Mouse (Mus musculus) midbrain, embryonic 16.5 days (tissue): Measurements from ENCODE around the gene Fh1. TPM values are rescaled to one million over a fixed set of nuclear protein-coding genes. Genes with fewer than 3 reads are reported as not detected.

Source experiments
- ATAC-seq: fragments of 200-750 bp; cut with Nextera tagmentation; 2 replicates; pipeline ENCODE4 v1.8.0; 2017; ENCODE audit warnings: moderate TSS enrichment
- H3K27ac ChIP-seq: fragments of 300-500 bp; sonication (generic); 2 replicates; pipeline ENCODE4 v1.5.1; 2014; ENCODE audit warnings: mild to moderate bottlenecking, low read length, mixed read lengths
- H3K27me3 ChIP-seq: fragments of 300-500 bp; sonication (generic); 2 replicates; pipeline ENCODE4 v1.6.1; 2014; ENCODE audit warnings: low read depth, low read length, mixed read lengths; ENCODE audit not compliant: control insufficient read depth, insufficient read depth
- H3K36me3 ChIP-seq: fragments of 300-500 bp; sonication (generic); 2 replicates; pipeline ENCODE4 v1.6.1; 2014; ENCODE audit warnings: mild to moderate bottlenecking, low read length, moderate library complexity, mixed read lengths; ENCODE audit not compliant: control insufficient read depth, insufficient read depth
- H3K4me1 ChIP-seq: fragments of 300-500 bp; sonication (generic); 2 replicates; pipeline ENCODE4 v1.6.1; 2014; ENCODE audit warnings: mild to moderate bottlenecking, low read length, mixed read lengths; ENCODE audit not compliant: control insufficient read depth, insufficient read depth
- H3K4me2 ChIP-seq: fragments of 300-500 bp; sonication (generic); 2 replicates; pipeline ENCODE4 v1.6.1; 2014; ENCODE audit warnings: mild to moderate bottlenecking, low read length, mixed read lengths
- H3K4me3 ChIP-seq: fragments of 300-500 bp; sonication (generic); 2 replicates; pipeline ENCODE4 v1.5.1; 2014; ENCODE audit warnings: low read depth, mild to moderate bottlenecking, low read length, moderate library complexity, mixed read lengths
- H3K9ac ChIP-seq: fragments of 300-500 bp; sonication (generic); 2 replicates; pipeline ENCODE4 v1.6.1; 2014; ENCODE audit warnings: low read depth, low read length, mixed read lengths
- H3K9me3 ChIP-seq: fragments of 300-500 bp; sonication (generic); replicated peaks from 2 replicates; pipeline ENCODE4 v1.6.1; 2014; ENCODE audit warnings: mild to moderate bottlenecking, low read length, mixed read lengths; ENCODE audit not compliant: control insufficient read depth, poor library complexity, severe bottlenecking
- WGBS: fragments of 180-500 bp; shearing (Covaris S2); extraction: QIAGEN DNeasy Blood & Tissue Kit; methylation state at CpG from one replicate; pipeline ENCODE4 v1.1.7; 2014; 5-methylcytosine and 5-hydroxymethylcytosine counted together
- polyA plus RNA-seq: library from polyadenylated mRNA; unstranded; fragments of >200 nt; fragmentation: Nextera tagmentation; extraction: Ambion mirVana; gene quantifications from 2 replicates; pipeline ENCODE4 v1.2.1, GENCODE M21; 2015

Fh1 gene
- polyA plus RNA-seq, result 88.9 and 91.9 TPM in 2 replicates

DNA sequence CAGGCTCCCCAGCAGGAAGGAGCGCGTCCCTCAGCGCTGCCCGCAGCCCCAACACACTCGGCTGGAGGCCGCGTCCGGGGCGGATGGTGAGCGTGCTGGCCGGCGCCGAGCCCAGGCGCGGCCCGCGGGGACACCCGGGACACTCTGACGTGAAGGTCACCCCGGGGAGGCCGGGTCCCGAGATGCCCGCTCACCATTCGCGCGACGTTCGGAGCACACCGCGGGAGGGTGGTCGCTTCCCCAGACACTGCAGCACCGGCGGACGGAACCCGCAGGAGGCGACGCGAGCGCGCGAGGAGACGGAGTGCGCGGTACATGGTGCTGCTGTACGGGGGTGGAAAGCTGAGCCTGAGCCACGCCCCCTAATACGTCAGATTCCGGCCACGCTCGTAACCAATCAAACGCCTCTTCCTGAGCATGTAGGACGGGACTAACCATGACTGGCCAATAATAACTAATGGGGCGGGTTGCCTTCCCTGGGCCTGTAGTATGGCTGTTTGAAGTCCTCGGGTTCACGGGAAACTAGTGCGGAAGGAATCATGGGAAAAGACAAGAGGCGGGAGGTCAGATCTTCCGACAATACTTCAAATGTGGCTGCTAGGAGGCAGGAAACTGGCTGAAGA, at the start of gene Fh1:
Gene Fh1 (minus strand): TSS at position 379 of the 623 bp plus-strand sequence.
- Histone ChIP-seq H3K36me3 (no peaks in the 10 kb centered on the region), H3K9ac (peak within 1 kb of the TSS; percentile 81), H3K4me2 (peak within 1 kb of the TSS; percentile 90), H3K4me1 (peaks cover 14% of the 10 kb centered on the region), H3K27ac (peak within 1 kb of the TSS; percentile 79), H3K9me3 (no peaks in the 10 kb centered on the region), H3K4me3 (peak within 1 kb of the TSS; percentile 58), H3K27me3 (no peaks in the 10 kb centered on the region)
- WGBS, result under 1% methylated on average over 56 of the region's 58 CpGs
- ATAC-seq, result peak; percentile 100

DNA sequence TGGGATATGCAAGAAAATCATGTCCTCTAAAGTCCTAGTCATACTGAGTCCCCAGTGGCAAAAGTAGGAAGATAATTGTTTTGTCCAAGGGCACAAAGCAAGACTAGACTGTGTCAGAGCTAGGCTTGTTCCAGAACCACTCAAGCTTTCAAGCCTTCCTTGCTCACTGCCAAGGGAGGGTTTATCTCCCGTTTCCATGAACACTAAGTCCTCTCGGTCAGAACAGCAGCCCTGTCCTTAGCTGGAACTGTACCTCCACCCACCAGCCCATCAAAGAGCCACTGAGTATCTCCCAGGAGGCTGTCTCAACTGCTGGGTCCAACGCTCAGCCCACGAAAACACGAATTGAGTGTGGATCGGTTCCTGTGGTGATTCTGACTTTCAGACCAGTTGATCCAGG, 49.7 kb upstream of the Fh1 start:
- no peak for ATAC-seq
- H3K4me2 ChIP-seq, result no peak overlapping the region
- H3K4me1 ChIP-seq, result no peaks in the 10 kb centered on the region
- 84% methylated on average over 6 of the region's 6 CpGs for WGBS
- H3K27ac ChIP-seq, result no peak overlapping the region
- no peaks in the 10 kb centered on the region for H3K27me3 ChIP-seq
- H3K4me3 ChIP-seq, result no peak overlapping the region
- H3K36me3 ChIP-seq, result no peaks in the 10 kb centered on the region
- no peak overlapping the region for H3K9ac ChIP-seq
- H3K9me3 ChIP-seq, result no peaks in the 10 kb centered on the region

DNA sequence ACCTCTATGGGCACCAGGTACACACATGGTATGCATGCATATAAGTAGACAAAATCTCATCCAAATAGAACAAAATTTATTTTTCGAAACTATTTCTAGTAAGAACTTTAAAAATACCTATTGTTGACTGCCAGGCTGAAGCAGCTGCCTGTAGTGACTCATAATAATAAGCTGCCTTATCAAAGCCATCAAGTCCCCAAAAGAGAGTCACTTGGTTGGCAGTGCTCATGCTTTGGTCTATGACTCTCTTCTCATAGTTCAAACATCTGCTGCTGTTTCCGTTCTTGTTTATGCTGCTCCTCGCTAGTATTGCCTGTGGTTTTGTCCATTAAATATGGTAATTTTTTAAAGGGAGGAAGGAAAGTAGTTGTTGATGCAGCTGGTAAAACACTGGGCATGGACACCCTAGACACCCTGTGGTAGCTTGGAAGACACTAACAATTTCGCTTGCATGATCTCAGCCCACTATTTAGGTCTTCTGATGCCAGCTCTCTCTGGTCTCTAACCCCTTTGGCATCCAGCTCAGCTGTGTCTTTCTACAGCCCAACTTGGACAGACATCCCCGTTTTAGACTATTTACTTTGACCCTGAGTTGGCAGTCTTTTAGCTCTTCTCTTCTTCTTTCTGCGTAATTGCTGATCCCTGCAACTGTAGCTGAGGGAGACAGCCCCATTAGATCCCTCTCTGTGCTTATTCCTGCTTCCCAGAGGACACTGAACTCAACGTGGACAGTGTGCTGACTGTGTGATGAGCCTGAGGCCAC, 48.3 kb upstream of the Fh1 start:
- WGBS, result 88% methylated on average over 7 of the region's 7 CpGs
- no peak overlapping the region for H3K4me3 ChIP-seq
- no peak overlapping the region for H3K4me2 ChIP-seq
- no peak for ATAC-seq
- H3K9me3 ChIP-seq, result no peaks in the 10 kb centered on the region
- H3K27me3 ChIP-seq, result no peaks in the 10 kb centered on the region
- H3K36me3 ChIP-seq, result no peaks in the 10 kb centered on the region
- no peaks in the 10 kb centered on the region for H3K4me1 ChIP-seq
- no peak overlapping the region for H3K27ac ChIP-seq
- no peak overlapping the region for H3K9ac ChIP-seq

DNA sequence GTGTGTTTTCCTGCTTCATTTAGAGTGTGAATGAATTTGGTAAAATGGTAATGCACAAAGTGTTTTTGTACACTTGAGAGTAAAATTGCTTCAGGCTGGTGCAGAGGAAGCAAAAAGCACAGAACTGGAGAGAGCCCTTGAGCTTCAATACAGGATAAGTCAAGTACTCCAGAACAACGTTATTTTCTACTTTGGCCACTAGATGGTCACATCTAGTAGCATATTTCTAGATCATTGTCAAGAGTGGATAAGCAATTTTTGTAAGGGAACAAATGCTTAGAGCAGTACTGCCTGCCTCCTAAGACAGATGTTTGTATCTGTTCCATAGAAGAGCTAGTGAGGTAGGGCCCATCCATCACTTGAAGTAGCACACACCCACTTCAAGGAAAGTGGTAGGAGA, 46.2 kb upstream of the Fh1 start:
- no peaks in the 10 kb centered on the region for H3K4me1 ChIP-seq
- no peak overlapping the region for H3K4me2 ChIP-seq
- H3K27me3 ChIP-seq, result no peaks in the 10 kb centered on the region
- H3K27ac ChIP-seq, result no peak overlapping the region
- no peak overlapping the region for H3K9ac ChIP-seq
- WGBS, result 28% methylated on average over 1 of the region's 1 CpGs
- H3K9me3 ChIP-seq, result no peaks in the 10 kb centered on the region
- no peaks in the 10 kb centered on the region for H3K36me3 ChIP-seq
- no peak for ATAC-seq
- no peak overlapping the region for H3K4me3 ChIP-seq

DNA sequence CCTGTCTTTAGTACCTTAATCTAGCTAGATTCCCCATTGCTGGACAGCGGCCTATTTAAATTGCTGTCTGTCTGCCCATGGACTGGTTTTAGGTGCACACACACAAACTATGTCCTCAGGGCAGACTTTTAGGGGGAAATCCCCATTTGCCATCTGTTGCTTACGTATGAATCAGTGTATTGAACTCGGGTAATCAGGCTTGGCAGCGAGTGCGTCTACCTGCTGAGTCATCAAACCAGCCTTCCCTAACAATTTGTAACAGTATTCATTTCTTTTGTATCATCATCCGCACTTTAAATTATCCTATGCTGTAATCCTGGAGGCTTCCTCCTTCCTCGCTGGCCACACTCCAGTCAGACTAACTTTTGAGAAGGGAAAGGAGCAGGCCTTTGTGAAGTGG, 44.6 kb upstream of the Fh1 start:
- Histone ChIP-seq H3K9me3 (no peaks in the 10 kb centered on the region), H3K9ac (no peak overlapping the region), H3K36me3 (no peaks in the 10 kb centered on the region), H3K4me2 (no peak overlapping the region), H3K4me3 (no peak overlapping the region), H3K27me3 (no peaks in the 10 kb centered on the region), H3K4me1 (no peaks in the 10 kb centered on the region), H3K27ac (no peak overlapping the region)
- no peak for ATAC-seq
- 64% methylated on average over 7 of the region's 7 CpGs for WGBS

DNA sequence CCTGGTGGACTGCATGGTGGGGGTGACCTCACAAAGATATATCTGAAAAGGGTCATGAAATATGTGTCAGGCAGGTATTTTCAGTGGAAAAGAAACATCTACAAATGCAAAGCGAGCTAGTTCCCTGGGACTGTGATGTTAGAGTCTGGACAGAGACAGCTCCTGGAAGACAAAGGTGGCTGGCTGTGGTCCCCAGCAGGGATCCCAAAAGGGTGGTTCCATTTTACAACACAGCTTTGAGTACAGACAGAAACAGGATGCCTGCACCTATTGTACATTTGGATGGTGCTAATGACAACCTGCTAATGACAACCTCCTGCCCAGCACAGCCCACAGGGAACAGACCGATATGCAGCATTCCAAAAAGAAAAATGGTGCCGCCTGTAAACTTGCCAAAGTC, 44.0 kb upstream of the Fh1 start:
- Histone ChIP-seq H3K4me2 (no peak overlapping the region), H3K27me3 (no peaks in the 10 kb centered on the region), H3K4me1 (no peaks in the 10 kb centered on the region), H3K4me3 (no peak overlapping the region), H3K36me3 (no peaks in the 10 kb centered on the region), H3K9me3 (no peaks in the 10 kb centered on the region), H3K27ac (no peak overlapping the region), H3K9ac (no peak overlapping the region)
- ATAC-seq, result no peak
- 91% methylated on average over 3 of the region's 3 CpGs for WGBS

DNA sequence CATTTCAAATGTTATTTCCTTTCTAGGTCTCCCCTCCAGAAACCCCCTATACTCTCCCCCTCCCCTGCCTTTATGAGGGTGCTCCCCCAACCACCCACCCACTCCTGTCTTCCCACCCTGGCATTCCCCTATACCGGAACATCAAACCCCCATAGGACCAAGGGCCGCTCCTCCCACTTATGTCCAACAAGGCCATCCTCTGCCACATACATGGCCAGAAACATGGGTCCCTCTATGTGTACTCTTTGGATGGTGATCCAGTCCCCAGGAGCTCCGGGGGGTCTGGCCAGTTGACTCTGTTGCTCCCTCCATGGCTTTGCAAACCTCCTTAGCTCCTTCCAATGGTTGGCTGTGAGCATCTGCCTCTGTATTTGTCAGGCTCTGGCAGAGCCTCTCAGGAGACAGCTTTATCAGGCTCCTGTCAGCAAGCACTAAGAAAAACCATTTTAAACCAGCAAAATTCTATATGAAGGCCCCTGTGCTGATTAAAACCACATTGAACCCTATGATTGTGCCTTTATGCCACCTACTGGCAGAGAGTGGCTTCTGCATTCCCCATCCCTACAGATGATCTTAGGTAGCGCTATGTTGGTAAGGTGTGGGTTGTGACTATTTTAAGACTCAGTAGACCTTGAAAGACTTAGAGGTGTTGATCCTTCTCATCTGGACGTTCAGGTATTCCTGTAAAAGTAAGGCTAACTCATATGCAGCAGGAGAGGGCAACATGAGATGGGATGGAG, 43.4 kb upstream of the Fh1 start:
- Histone ChIP-seq H3K9me3 (no peaks in the 10 kb centered on the region), H3K36me3 (no peaks in the 10 kb centered on the region), H3K4me1 (no peaks in the 10 kb centered on the region), H3K27me3 (no peaks in the 10 kb centered on the region), H3K27ac (no peak overlapping the region), H3K4me2 (no peak overlapping the region), H3K4me3 (no peak overlapping the region), H3K9ac (no peak overlapping the region)
- WGBS, result 82% methylated on average over 5 of the region's 5 CpGs
- ATAC-seq, result peak; percentile 67

DNA sequence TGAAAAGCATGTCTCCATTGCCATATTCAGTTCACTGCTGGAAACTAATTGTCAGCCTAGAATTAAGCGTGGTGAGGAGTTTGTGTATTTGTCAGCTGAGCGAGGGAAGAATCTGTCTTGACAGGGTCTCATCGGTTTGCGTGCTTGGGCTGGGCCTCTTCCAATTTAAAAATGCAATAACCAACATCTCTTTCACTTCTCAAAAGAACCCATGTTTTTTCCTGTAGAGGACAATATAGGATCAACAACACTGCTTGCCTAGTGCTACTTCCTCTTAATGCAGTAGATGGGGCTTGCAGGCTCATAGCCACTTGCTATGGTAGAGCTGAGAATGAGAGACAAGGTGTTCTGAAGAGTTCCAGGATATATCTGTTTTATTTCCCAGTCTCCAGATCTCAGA, 34.5 kb upstream of the Fh1 start:
- H3K4me3 ChIP-seq, result no peak overlapping the region
- H3K27me3 ChIP-seq, result no peaks in the 10 kb centered on the region
- H3K4me2 ChIP-seq, result no peak overlapping the region
- 0 out of 2 replicates have a peak, but pooled peaks cover 2% of the 10 kb centered on the region for H3K36me3 ChIP-seq
- no peaks in the 10 kb centered on the region for H3K9me3 ChIP-seq
- no peak overlapping the region for H3K27ac ChIP-seq
- ATAC-seq, result no peak
- H3K4me1 ChIP-seq, result no peaks in the 10 kb centered on the region
- WGBS, result 96% methylated on average over 4 of the region's 4 CpGs
- no peak overlapping the region for H3K9ac ChIP-seq

DNA sequence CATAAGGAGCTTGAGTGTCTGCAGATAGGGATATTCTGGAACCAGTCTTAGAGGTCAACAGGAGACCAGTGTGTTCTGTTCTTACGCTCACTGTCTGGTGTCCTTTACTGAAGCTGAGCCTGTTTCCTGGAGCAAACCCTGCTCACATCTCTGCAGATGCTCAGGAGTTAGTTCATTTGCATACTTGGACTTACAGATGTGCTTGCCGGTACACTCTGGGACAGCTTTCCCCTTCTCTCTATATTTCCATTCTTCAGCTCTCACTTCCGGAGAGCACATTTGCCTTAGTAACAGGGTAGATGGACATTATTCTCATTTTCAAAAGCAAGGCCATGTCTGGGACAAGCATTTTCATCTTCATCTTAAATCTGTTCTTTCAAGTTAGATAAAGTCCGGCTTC, 23.2 kb upstream of the Fh1 start:
- Histone ChIP-seq H3K27me3 (no peaks in the 10 kb centered on the region), H3K9ac (no peak overlapping the region), H3K36me3 (no peaks in the 10 kb centered on the region), H3K9me3 (no peaks in the 10 kb centered on the region), H3K27ac (no peak overlapping the region), H3K4me3 (no peak overlapping the region), H3K4me2 (no peak overlapping the region), H3K4me1 (no peaks in the 10 kb centered on the region)
- WGBS, result 93% methylated on average over 4 of the region's 4 CpGs
- ATAC-seq, result no peak
